Mouse (Mus musculus) hindbrain, embryonic 14.5 days (tissue): ENCODE results near the gene Tecr. TPM values are rescaled to one million over a fixed set of nuclear protein-coding genes. Genes with fewer than 3 reads are reported as not detected.
A peak's percentile ranks its signal among the peaks of the same experiment; 100 is the strongest.

Source experiments
- ATAC-seq: fragments of 200-750 bp; cut with Nextera tagmentation; 2 replicates; pipeline ENCODE4 v1.8.0; 2017; ENCODE audit warnings: moderate number of reproducible peaks, mild to moderate bottlenecking, moderate TSS enrichment, moderate library complexity; ENCODE audit not compliant: low FRiP score
- DNase-seq: peaks from one replicate; pipeline ENCODE4 v3.0.0-alpha.2; 2015; ENCODE audit warnings: low spot score
- H3K27ac ChIP-seq: fragments of 300-500 bp; sonication (generic); 2 replicates; pipeline ENCODE4 v1.5.1; 2014; ENCODE audit warnings: mild to moderate bottlenecking, moderate library complexity
- H3K27me3 ChIP-seq: fragments of 300-500 bp; sonication (generic); 2 replicates; pipeline ENCODE4 v1.6.1; 2014; ENCODE audit warnings: mild to moderate bottlenecking, low read length, mixed read lengths; ENCODE audit not compliant: control insufficient read depth, insufficient read depth
- H3K36me3 ChIP-seq: fragments of 300-500 bp; sonication (generic); replicated peaks from 2 replicates; pipeline ENCODE4 v1.6.1; 2014; ENCODE audit not compliant: control insufficient read depth, insufficient read depth
- H3K4me1 ChIP-seq: fragments of 300-500 bp; sonication (generic); replicated peaks from 2 replicates; pipeline ENCODE4 v1.6.1; 2014; ENCODE audit warnings: antibody characterized with exemption, low read length, mixed read lengths; ENCODE audit not compliant: control insufficient read depth, insufficient read depth
- H3K4me2 ChIP-seq: fragments of 300-500 bp; sonication (generic); replicated peaks from 2 replicates; pipeline ENCODE4 v1.6.1; 2014; ENCODE audit warnings: mild to moderate bottlenecking, moderate library complexity
- H3K4me3 ChIP-seq: fragments of 300-500 bp; sonication (generic); replicated peaks from 2 replicates; pipeline ENCODE4 v1.5.1; 2014; ENCODE audit warnings: mild to moderate bottlenecking, low read length
- H3K9ac ChIP-seq: fragments of 300-500 bp; sonication (generic); 2 replicates; pipeline ENCODE4 v1.6.1; 2014
- H3K9me3 ChIP-seq: fragments of 300-500 bp; sonication (generic); 2 replicates; pipeline ENCODE4 v1.6.1; 2016; ENCODE audit warnings: low read length; ENCODE audit not compliant: control insufficient read depth
- WGBS: fragments of 180-500 bp; shearing (Covaris S2); extraction: QIAGEN DNeasy Blood & Tissue Kit; methylation state at CpG from one replicate; pipeline ENCODE4 v1.1.7; 2014; 5-methylcytosine and 5-hydroxymethylcytosine counted together
- polyA plus RNA-seq: library from polyadenylated mRNA; unstranded; fragments of >200 nt; fragmentation: Nextera tagmentation; extraction: Ambion mirVana; gene quantifications from 2 replicates; pipeline ENCODE4 v1.2.1, GENCODE M21; 2014

Tecr gene
- polyA plus RNA-seq, 1 experiment from 2014 or later, result 1,444 TPM

- peaks cover 15% of the 10 kb centered on the region for H3K36me3 ChIP-seq
- no peak overlapping the region for H3K4me2 ChIP-seq
- H3K27ac ChIP-seq, result no peak overlapping the region
- no peaks in the 10 kb centered on the region for H3K9me3 ChIP-seq
- no peaks in the 10 kb centered on the region for H3K27me3 ChIP-seq
- ATAC-seq, result peak; percentile 7; the same call in 1 of the 2 replicates
- H3K4me1 ChIP-seq, result peaks cover 15% of the 10 kb centered on the region; the same call in 1 of the 2 replicates
- DNase-seq, result no peak
- no peak overlapping the region for H3K9ac ChIP-seq
- no peak overlapping the region for H3K4me3 ChIP-seq
- 72% methylated on average over 9 of the region's 9 CpGs for WGBS
These were observed 41.9 kb downstream of the Tecr start for GRCm38 (mm10) chr8:83565731-83566375.

- no peaks in the 10 kb centered on the region for H3K9me3 ChIP-seq
- H3K9ac ChIP-seq, result no peak overlapping the region
- peaks cover 13% of the 10 kb centered on the region; the same call in 1 of the 2 replicates for H3K4me1 ChIP-seq
- ATAC-seq (no peak), DNase-seq (no peak)
- no peak overlapping the region for H3K4me3 ChIP-seq
- 77% methylated on average over 4 of the region's 4 CpGs for WGBS
- H3K4me2 ChIP-seq, result no peak overlapping the region
- no peaks in the 10 kb centered on the region for H3K27me3 ChIP-seq
- no peaks in the 10 kb centered on the region for H3K36me3 ChIP-seq
- H3K27ac ChIP-seq, result no peak overlapping the region
These were observed 44.5 kb downstream of the Tecr start for GRCm38 (mm10) chr8:83563246-83563645.

DNA sequence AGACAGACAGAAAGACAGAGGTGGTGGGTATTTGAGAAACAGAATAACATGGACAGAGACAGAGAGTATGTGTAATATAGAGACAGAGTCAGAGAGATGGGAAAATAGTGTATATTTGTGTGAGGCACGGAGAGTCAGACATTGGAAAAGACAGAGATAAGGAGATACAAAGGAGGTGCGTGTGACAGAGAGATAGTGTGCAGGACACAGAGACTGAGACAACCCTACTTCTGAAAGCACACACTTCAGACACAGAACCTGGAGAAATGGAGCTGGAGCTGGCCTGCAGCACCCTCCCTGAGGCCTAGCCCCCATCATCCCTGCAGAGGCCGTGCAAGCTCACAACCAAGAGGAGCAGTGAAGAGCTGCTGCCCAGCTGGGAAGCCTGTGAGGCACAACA, 45.1 kb downstream of the Tecr start:
- Histone ChIP-seq H3K27ac (no peak overlapping the region), H3K27me3 (no peaks in the 10 kb centered on the region), H3K9me3 (no peaks in the 10 kb centered on the region), H3K36me3 (no peaks in the 10 kb centered on the region), H3K4me2 (no peak overlapping the region), H3K4me1 (peaks cover 7% of the 10 kb centered on the region; the same call in 1 of the 2 replicates), H3K4me3 (no peak overlapping the region), H3K9ac (no peak overlapping the region)
- WGBS, result 84% methylated on average over 3 of the region's 3 CpGs
- no peak for ATAC-seq
- no peak for DNase-seq

GRCm38 (mm10) chr8:83535736-83536135, 72.0 kb downstream of the Tecr start, which contains the start of gene Olfr370:
TSS of gene Olfr370 (plus strand) at chr8:83535780.
- H3K27ac ChIP-seq, result no peak within 1 kb of the TSS
- 86% methylated on average over 3 of the region's 3 CpGs for WGBS
- ATAC-seq (no peak), DNase-seq (no peak)
- no peaks in the 10 kb centered on the region for H3K36me3 ChIP-seq
- no peaks in the 10 kb centered on the region for H3K9me3 ChIP-seq
- H3K4me3 ChIP-seq, result no peak within 1 kb of the TSS
- no peaks in the 10 kb centered on the region for H3K4me1 ChIP-seq
- H3K27me3 ChIP-seq, result no peaks in the 10 kb centered on the region
- H3K9ac ChIP-seq, result no peak within 1 kb of the TSS
- H3K4me2 ChIP-seq, result no peak within 1 kb of the TSS

- Histone ChIP-seq H3K4me1 (no peaks in the 10 kb centered on the region), H3K9ac (no peak overlapping the region), H3K27ac (no peak overlapping the region), H3K36me3 (no peaks in the 10 kb centered on the region), H3K4me2 (no peak overlapping the region), H3K4me3 (no peak overlapping the region), H3K27me3 (no peaks in the 10 kb centered on the region), H3K9me3 (no peaks in the 10 kb centered on the region)
- DNase-seq, result no peak
- 85% methylated on average over 2 of the region's 2 CpGs for WGBS
- ATAC-seq, result no peak
These were observed 73.0 kb downstream of the Tecr start for GRCm38 (mm10) chr8:83534802-83535201.

Other genes with a start within 250 kb of the Tecr start
- 13.2 and 16.6 TPM in 2 replicates for gene Clgn, start 218.1 kb downstream of the Tecr start, polyA plus RNA-seq
- gene Scoc, start 149.6 kb downstream of the Tecr start, polyA plus RNA-seq, result 290 and 317 TPM in 2 replicates
- gene Olfr370, start 72.2 kb downstream of the Tecr start, polyA plus RNA-seq, result 0.13 TPM in 1 of 2 replicates, not detected in the other
- gene Ndufb7, start 41.3 kb downstream of the Tecr start, polyA plus RNA-seq, result 321 and 385 TPM in 2 replicates
- gene Dnajb1, start 222 bp upstream of the Tecr start, polyA plus RNA-seq, result 45.8 and 47.8 TPM in 2 replicates
- 102 and 119 TPM in 2 replicates for gene Gipc1, start 44.7 kb upstream of the Tecr start, polyA plus RNA-seq
- 1.8 and 1.9 TPM in 2 replicates for gene Ptger1, start 58.7 kb upstream of the Tecr start, polyA plus RNA-seq
- 30.2 and 30.4 TPM in 2 replicates for gene Pkn1, start 91.2 kb upstream of the Tecr start, polyA plus RNA-seq
- 85.6 and 87.4 TPM in 2 replicates for gene Ddx39, start 107.2 kb upstream of the Tecr start, polyA plus RNA-seq
- 13.5 and 13.7 TPM in 2 replicates for gene Adgre5, start 133.4 kb upstream of the Tecr start, polyA plus RNA-seq